Mouse (Mus musculus): ENCODE measurements around the gene Snx6. TPM values are rescaled to one million over a fixed set of nuclear protein-coding genes. Genes with fewer than 3 reads are reported as not detected.
"Not testable (repeated sequence)": the region's sequence is repeated elsewhere in the genome, so short reads cannot be mapped to it uniquely, and the experiment has no call there.

The Snx6 gene
- total RNA-seq, 2 experiments from 2014 or later, result 55.2 to 58.1 TPM

DNA sequence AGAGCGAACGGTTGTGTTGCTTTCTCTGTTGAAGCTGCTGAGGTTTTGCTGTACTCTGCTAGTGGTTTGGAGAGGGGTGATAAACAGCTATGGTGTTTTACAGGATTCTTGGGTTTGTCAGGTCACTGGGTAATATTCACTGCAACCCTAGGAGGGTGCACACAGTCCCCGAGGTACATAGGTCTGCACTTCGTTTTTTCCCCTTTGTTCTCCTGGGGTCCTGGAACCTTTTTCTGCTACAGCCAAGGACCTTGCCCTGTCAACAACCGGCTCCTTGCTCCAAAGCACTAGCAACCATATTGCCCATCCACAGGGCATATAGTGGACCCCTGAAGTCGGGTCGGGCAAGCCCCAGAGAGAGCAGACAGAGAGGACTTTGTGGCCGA lies 85.0 kb downstream of the Snx6 start:
- peak; percentile 58 to 72 for DNase-seq (ENCODE audit: low spot score in 2 of 2)

DNA sequence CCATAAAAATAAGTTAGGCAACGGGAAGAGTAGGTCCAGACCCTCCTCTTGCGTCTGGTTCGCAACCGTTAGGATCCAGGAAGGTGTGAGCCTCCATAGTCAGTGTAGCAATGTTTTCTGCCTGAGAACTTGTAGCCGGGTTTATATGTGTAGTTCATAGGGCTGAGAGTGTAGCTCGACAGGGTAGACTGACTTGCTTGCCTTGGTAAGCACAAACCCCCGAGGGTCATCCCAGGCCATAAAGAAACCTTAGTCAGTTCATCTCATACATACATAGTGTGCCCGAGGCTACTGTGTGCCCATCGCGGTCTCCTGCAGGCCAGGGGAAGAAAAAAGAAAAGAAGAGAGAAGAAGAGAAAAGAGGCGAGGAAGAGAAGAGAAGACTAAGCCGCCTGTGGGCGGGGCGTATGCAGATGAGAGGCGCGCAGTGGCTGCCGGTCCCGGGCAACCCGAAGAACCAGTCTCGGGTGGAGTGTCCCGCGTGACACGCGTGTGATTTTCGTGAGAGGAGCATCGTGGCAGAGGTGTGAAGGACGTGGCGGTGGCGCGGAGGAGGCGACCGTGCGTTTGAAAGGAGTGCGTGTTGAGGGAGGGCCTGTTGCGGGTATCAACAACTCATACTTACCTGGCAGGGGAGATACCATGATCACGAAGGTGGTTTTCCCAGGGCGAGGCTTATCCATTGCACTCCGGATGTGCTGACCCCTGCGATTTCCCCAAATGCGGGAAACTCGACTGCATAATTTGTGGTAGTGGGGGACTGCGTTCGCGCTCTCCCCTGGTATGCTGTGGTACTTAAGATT lies 85.6 kb downstream of the Snx6 start:
- not testable (repeated sequence) for DNase-seq (ENCODE audit: low spot score in 2 of 2)

DNA sequence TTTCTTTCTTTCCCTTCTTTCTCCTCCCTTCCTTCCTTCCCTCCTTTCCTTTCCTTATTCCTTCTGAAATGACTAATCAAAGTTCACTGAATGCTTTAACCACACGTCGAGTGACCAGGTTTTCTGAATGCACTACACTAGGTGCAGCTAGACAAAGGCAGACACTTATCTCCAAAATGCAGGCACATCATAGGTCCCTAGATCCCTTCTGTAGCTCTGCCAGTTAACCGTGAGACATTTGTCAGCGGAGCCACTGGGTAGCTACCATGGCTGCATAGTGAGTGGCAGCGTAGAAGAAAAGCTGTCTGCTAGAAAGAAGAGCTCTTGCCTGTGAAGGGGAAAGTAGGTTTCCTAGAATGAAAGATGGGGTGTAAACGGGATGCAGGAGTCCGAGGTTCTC lies 96.1 kb downstream of the Snx6 start:
- DNase-seq (ENCODE audit: low spot score in 2 of 2), result no peak

DNA sequence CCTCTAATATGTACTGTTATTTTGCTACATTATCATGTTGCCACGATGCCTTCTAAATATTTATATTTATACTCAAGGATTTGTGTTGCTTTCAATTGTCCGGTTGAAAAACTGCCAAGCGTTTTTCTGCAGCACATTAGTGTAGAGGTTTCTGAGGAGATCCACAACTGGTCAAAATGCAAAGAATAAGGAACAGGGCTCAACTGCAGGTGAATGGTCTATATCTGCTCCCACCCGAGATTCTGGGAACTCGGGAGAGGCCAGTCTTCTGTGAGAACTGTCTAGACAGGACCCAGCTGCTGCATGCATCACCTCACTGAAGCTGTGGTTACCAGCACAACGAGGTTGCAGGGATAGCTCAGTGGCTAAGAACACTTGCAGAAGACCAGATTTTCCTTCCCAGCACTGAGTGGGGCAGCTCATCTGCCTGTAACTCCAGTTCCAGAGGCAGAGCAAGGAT lies 97.7 kb downstream of the Snx6 start:
- no peak for DNase-seq (ENCODE audit: low spot score in 2 of 2)

DNA sequence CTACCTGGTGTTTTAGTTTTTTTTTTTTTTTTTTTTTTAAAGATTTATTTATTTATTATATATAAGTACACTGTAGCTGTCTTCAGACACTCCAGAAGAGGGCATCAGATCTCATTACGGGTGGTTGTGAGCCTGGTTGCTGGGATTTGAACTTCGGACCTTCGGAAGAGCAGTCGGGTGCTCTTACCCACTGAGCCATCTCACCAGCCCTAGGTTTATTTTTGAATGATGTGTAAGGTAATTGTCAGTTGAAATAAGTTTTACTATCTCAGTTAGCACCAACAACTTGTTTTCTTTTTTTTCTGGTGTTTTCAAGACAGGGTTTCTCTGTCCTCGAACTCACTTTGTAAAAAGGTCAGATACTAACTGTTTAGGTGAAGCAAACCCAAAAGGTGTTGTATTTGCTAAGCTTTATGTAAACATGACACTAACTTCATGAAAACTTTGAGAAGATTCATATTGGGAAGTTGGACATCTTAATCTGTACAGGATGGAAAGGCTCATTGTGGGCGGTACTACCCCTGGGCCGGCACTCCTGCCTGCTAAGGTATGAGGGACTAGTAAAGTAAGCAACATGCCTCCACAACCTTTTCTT lies 98.4 kb downstream of the Snx6 start:
- peak in 1 of 2 experiments; percentile 44 for DNase-seq (ENCODE audit: low spot score in 2 of 2)

Other genes with a start within 250 kb of the Snx6 start
- gene Sptssa, start 139.1 kb downstream of the Snx6 start, total RNA-seq (2021), result 10 to 100 TPM; 44.5 to 50.9 TPM
- gene Eapp, start 99.8 kb downstream of the Snx6 start, total RNA-seq (2021), result 10 to 100 TPM; 44.8 to 48.2 TPM
- 100 to 1,000 TPM; 174 to 184 TPM for gene Cfl2, start 67.2 kb upstream of the Snx6 start, total RNA-seq (2021)
- gene Gm20403, start 190.8 kb upstream of the Snx6 start, total RNA-seq (2021), result not detected
- 1 to 10 TPM; 2.9 to 4.2 TPM for gene Baz1a, start 218.6 kb upstream of the Snx6 start, total RNA-seq (2021)